In genomic region chrX:52819338-52819737, GRCm38 (mm10) we compare ENCODE assay signal across 22 mouse cellular contexts. TPM values are rescaled to one million over a fixed set of nuclear protein-coding genes. Genes with fewer than 3 reads are reported as not detected.
"Had no signal": no experiment of that assay in that cellular context is flagged by ENCODE, and none has a peak within 500 bp of the region (broad histone marks: within the 10 kb centered on the region; RNA-seq: fewer than 3 reads in every experiment).

No protein-coding gene starts in this region.

- H3K4me3 ChIP-seq: layer of hippocampus, adult 2 months; limb, embryonic 10.5 days; limb, embryonic 13.5 days; liver, embryonic 12.5 days; liver, embryonic 15.5 days; lung, embryonic 15.5 days had no signal

- H3K27me3 ChIP-seq: limb, embryonic 13.5 days; liver, embryonic 12.5 days; liver, embryonic 15.5 days; lung, embryonic 15.5 days had no signal

- H3K36me3 ChIP-seq: limb, embryonic 10.5 days; limb, embryonic 13.5 days; liver, embryonic 12.5 days; liver, embryonic 15.5 days; lung, embryonic 15.5 days had no signal

- H3K4me2 ChIP-seq: limb, embryonic 13.5 days; liver, embryonic 12.5 days; liver, embryonic 15.5 days; lung, embryonic 15.5 days; midbrain, embryonic 11.5 days had no signal

- DNase-seq: kidney, adult 8-10 months; kidney, postnatal 14 days; kidney, postnatal 4 days; layer of hippocampus, adult 9-11 months; liver; lung, adult 18-20 months; lung, postnatal 10 days; lung, postnatal 36 days; midbrain, embryonic 14.5 days; right cerebral cortex, adult 18-20 months; right cerebral cortex, postnatal 14 days; right cerebral cortex, postnatal 4 days; thymus, adult 18-20 months; thymus, postnatal 36 days had no signal

- H3K9ac ChIP-seq: limb, embryonic 13.5 days; liver, embryonic 12.5 days; liver, embryonic 15.5 days; lung, embryonic 15.5 days had no signal

- H3K9me3 ChIP-seq: limb, embryonic 10.5 days; limb, embryonic 13.5 days; liver, embryonic 12.5 days; liver, embryonic 15.5 days; lung, embryonic 15.5 days had no signal

- ATAC-seq: liver, embryonic 12.5 days had no signal

- H3K4me1 ChIP-seq: limb, embryonic 10.5 days; limb, embryonic 13.5 days; liver, embryonic 12.5 days; liver, embryonic 15.5 days; lung, embryonic 15.5 days had no signal

- H3K27ac ChIP-seq: layer of hippocampus, adult 2 months; limb, embryonic 10.5 days; limb, embryonic 13.5 days; liver, embryonic 12.5 days; liver, embryonic 15.5 days; lung, embryonic 15.5 days had no signal

RNA-seq across cellular contexts. Expression of gene Ccdc160, which starts 28.3 kb away (rescaled TPM):
- total RNA-seq: megakaryocyte-erythroid progenitor cell, adult 5-6 weeks had no signal
